Mouse (Mus musculus): Measurements from ENCODE around the gene Fnip1.
"Not testable (repeated sequence)": the region's sequence is repeated elsewhere in the genome, so short reads cannot be mapped to it uniquely, and the experiment has no call there.

Gene Fnip1

GRCm38 (mm10) chr11:54437823-54438337, at the start of gene Fnip1:
Gene Fnip1 (plus strand): TSS chr11:54438199.
- peak; percentile 92 to 94 for DNase-seq

- DNase-seq = no peak
Measured at GRCm38 (mm10) chr11:54390386-54390785, 47.6 kb upstream of the Fnip1 start.

GRCm38 (mm10) chr11:54391326-54391725, 46.7 kb upstream of the Fnip1 start:
- no peak for DNase-seq

- no peak for DNase-seq
Measured at GRCm38 (mm10) chr11:54396686-54397085, 41.3 kb upstream of the Fnip1 start.

- DNase-seq = no peak
Measured at GRCm38 (mm10) chr11:54398058-54398457, 39.9 kb upstream of the Fnip1 start.

- not testable (repeated sequence) for DNase-seq
Measured at GRCm38 (mm10) chr11:54400803-54401202, 37.2 kb upstream of the Fnip1 start.

- no peak for DNase-seq
Measured at GRCm38 (mm10) chr11:54404885-54405284, 33.1 kb upstream of the Fnip1 start.

- DNase-seq = no peak
Measured at GRCm38 (mm10) chr11:54406930-54407546, 31.0 kb upstream of the Fnip1 start.

- DNase-seq = no peak
Measured at GRCm38 (mm10) chr11:54410612-54411011, 27.4 kb upstream of the Fnip1 start.

- no peak for DNase-seq
Measured at GRCm38 (mm10) chr11:54413017-54413416, 25.0 kb upstream of the Fnip1 start.

GRCm38 (mm10) chr11:54423007-54423406, 15.0 kb upstream of the Fnip1 start:
- no peak for DNase-seq

GRCm38 (mm10) chr11:54426267-54426666, 11.7 kb upstream of the Fnip1 start:
- DNase-seq = no peak

- no peak for DNase-seq
Measured at GRCm38 (mm10) chr11:54427138-54427537, 10.9 kb upstream of the Fnip1 start.

GRCm38 (mm10) chr11:54427695-54428352, 10.2 kb upstream of the Fnip1 start:
- no peak for DNase-seq

GRCm38 (mm10) chr11:54429224-54429623, 8.8 kb upstream of the Fnip1 start:
- no peak for DNase-seq

GRCm38 (mm10) chr11:54435797-54436196, 2.2 kb upstream of the Fnip1 start:
- DNase-seq = no peak

GRCm38 (mm10) chr11:54437310-54437822, 633 bp upstream of the Fnip1 start:
- DNase-seq = no peak

- DNase-seq = no peak
Measured at GRCm38 (mm10) chr11:54438366-54438781, 375 bp downstream of the Fnip1 start.

GRCm38 (mm10) chr11:54438991-54439690, 1.1 kb downstream of the Fnip1 start:
- DNase-seq = no peak

GRCm38 (mm10) chr11:54439691-54440029, 1.7 kb downstream of the Fnip1 start:
- DNase-seq = no peak

- not testable (repeated sequence) for DNase-seq
Measured at GRCm38 (mm10) chr11:54450757-54451156, 12.8 kb downstream of the Fnip1 start.

- no peak for DNase-seq
Measured at GRCm38 (mm10) chr11:54454516-54454915, 16.5 kb downstream of the Fnip1 start.

GRCm38 (mm10) chr11:54456875-54457274, 18.9 kb downstream of the Fnip1 start:
- no peak for DNase-seq

- DNase-seq = no peak
Measured at GRCm38 (mm10) chr11:54458168-54458567, 20.2 kb downstream of the Fnip1 start.
